Mouse (Mus musculus) megakaryocyte progenitor cell, adult 5-6 weeks (primary cell): ENCODE measurements around the gene Esr1. TPM values are rescaled to one million over a fixed set of nuclear protein-coding genes. Genes with fewer than 3 reads are reported as not detected.
A peak's percentile ranks its signal among the peaks of the same experiment; 100 is the strongest.

ENCODE experiments used
- ATAC-seq: replicated peaks from 2 replicates; pipeline ENCODE4 v1.8.0; 2016; ENCODE audit warnings: mild to moderate bottlenecking, moderate TSS enrichment, inconsistent platforms; ENCODE audit not compliant: poor library complexity
- total RNA-seq, 2 experiments: library from RNA; stranded (forward) in 1 of 2; stranded (reverse) in 1 of 2; fragments of 157-497, 149-512 nt in 1 of 2; fragments of 200-1000 nt in 1 of 2; gene quantifications; 2 replicates each; pipeline versions ENCODE4 v1.2.3 to v1.2.4; 2015 to 2017

Gene Esr1
- total RNA-seq, 2 experiments from 2014 or later = 9.5 to 16.2 TPM

GRCm38 (mm10) chr10:4619426-4619825 is 8.0 kb downstream of the Esr1 start:
- peak; percentile 41 for ATAC-seq

DNA sequence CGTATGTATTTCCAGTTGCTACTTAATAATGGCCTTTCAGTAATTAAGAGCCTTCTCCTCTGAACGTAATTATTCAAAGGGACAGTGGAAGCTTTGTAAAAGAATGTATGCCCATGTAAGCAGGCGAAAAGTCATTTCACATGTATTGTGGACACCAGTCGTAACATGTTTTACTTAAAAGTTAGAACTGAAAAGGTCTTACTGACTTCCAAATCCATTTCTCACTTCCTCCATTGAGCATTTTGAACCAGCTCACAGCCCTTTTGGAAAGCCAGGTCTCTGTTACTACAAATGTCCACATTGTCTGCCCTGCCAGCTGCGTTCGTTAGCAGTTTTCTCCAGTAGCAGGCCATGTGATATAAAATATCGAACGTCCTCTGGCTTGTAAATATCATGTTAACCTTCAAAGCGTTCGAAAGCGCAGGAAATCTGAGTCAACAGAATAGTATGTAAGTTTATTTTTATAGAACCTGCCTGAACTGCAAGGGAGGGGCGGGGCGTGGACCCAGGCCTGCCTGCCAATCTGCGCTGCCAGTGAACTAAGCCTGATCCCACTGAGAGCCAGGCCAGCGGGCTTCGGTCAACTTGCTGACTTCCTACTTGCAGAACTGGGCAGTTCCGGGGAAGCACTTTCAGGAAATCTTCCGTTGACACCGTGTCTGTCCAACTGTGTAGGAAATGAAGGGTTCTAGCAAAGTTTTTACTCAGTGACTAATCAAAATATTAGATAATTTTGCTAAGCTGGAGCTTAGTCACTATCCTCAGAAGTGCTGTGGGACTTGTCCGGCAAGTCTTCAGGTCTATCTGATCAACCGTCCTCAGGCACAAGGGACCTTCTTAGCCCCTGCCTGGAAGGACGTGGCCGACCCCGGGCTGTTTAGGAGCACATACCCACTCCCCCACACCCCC is 9.5 kb downstream of the Esr1 start:
- ATAC-seq = peak; percentile 72

DNA sequence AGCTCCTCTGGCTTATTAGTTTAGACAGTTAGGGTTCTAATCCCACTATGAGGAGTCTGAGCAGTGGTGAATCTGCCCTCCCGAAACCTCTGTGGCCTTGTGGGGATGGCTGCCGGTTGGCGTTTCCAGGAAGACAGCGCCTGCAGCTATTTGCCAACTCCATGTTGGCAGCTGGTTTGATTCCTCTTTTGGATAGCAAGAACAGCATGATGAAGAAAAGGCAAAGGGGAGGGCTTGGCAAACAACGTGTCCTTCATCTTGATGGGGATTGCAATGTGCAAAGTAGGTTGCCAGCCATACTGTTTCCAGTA is 10.1 kb downstream of the Esr1 start:
- peak; percentile 20; the same call in 1 of the 2 replicates for ATAC-seq

DNA sequence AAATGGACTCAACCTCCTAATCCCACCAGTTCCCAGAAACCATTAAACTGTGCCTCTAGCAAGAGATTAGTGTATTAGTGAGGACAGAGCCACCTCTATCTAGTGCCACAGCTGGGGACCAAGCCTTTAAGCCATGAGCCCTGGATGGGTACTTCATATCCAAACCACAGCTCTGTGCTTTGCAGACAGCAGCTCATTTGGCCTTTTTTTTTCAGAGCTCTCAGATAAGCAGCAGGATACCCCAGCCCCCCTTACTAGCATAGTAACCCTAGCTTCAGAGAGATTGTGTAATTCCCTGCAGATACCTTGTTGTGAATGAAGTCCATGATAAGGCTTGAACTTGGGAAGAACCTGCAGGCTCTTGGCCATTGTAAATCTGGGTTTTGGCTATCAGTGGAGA is 11.9 kb downstream of the Esr1 start:
- peak; percentile 28; the same call in 1 of the 2 replicates for ATAC-seq

GRCm38 (mm10) chr10:4624581-4624980 is 13.2 kb downstream of the Esr1 start:
- ATAC-seq = no peak

DNA sequence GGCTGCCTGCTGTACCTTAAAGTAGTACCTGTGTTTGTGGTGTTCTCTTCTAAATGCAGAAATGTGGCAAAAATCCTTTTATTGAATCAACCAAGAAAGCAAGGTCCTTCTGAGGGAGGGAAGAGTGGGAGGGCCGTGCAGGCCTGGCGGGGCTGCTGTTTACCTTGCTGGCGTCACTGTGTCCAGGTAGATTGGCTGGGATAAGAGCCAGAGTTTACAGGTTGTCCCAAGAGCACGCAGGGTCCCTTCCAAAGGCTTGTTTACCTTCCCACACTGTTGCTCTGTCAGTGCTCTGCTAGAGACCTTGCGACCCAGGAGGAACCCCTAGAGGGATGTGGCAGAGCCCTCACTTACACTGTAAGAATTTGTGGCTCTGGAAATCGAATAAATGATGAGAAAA is 13.9 kb downstream of the Esr1 start:
- no peak for ATAC-seq

DNA sequence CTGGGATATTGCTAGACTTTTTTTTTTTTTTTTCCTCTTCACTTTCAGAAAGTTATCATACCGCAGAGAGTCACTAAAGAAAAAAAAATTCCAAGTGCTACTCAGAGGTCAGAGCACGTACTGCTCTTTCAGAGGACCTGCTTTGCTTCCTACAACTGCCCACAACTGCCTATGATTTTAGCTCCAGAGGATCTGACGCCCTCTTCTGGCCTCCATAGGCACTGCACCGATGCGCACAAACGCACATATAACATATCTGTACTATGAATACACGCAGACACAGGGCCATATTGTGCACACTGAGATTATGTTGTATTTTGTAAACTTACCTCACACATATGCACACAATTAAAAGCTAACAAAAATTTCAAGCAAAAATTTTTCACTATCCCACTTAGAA is 15.0 kb downstream of the Esr1 start:
- ATAC-seq = peak; percentile 45

- ATAC-seq = no peak
Observed at GRCm38 (mm10) chr10:4626996-4627395, 15.6 kb downstream of the Esr1 start.

GRCm38 (mm10) chr10:4627415-4627814 is 16.0 kb downstream of the Esr1 start:
- peak; percentile 70 for ATAC-seq

DNA sequence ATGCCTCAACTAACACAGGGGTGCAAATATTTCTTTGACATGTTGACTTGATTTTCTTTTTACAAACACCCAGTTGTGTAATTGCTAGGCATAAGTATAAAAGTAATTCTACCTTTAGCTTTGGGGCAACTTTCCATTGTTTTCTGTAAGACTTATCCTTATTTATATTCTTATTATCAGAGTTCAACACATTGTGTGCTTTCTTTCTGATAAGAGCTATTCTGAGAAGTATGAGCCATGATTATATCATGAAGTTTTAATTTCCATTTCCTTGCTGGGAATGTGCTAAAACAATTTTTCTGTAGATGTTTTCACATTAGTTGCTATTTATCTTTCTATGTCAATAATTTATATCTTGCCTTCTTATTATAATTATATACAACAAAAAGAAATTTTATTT is 17.9 kb downstream of the Esr1 start:
- ATAC-seq = no peak

DNA sequence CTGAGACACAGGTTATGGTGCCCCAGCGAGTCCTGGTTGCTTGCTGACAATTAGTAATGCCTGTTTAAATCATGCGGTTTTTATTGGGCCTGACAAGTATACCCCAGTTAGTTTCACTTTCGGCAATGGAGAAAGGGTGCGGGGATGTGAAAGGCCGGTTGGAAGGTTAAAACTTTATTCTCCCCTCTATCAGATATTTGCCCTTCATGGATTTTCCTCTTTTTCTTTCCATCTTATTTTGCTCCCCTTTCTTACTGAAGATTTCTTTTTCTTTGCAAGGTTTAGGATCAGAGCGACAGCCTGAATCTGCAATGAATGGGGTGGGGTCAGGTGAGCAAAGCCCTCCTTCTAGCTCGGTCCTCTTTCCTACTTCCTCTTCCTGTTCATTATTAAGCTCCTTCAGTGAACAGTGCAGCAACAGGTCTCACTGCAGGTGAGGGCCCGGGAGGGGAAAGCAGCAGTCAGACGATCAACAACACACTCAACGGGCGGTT is 20.9 kb downstream of the Esr1 start:
- peak; percentile 61 for ATAC-seq

GRCm38 (mm10) chr10:4633287-4634030 is 22.1 kb downstream of the Esr1 start:
- ATAC-seq = peak; percentile 48

GRCm38 (mm10) chr10:4635740-4636139 is 24.3 kb downstream of the Esr1 start:
- no peak for ATAC-seq

- no peak for ATAC-seq
Observed at GRCm38 (mm10) chr10:4646074-4646473, 34.7 kb downstream of the Esr1 start.

DNA sequence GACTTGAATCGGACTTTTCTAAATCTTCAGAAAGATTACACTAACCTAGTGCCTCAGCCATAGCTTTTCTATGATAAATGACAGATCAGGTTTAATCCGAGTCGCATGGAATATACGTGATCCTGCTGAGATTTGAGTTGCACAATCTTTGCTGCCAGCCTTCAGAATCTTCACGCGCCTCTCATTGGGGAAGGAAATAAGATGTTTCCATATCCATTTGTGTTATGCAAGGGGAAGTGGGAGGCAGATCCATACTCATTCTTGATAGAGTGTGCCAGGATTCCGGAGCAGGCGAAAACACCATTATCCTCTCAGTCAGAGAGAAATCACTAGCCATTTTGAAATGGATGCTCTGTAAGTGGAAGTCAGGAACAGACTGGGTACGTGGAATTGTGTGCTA is 35.5 kb downstream of the Esr1 start:
- ATAC-seq = peak; percentile 76

DNA sequence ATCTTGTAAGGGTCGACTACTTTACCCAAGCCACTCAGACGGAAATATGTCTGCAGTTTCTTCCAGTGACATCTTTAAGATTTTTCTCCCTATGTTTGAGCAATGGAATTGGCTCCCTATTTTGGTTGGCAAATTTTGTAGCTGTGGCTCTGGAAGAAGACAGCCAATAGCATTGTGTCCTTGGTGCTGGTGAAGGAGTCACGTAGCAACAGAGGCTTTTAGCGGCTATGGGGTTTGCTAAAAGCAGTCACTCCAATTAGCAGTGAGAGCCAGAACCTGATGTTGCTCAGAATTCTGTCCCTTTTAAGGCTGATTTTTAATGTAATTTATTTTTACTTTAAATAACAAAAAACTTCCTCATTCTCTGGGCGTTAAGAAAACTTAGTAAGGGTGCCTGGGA is 54.0 kb downstream of the Esr1 start:
- no peak for ATAC-seq

GRCm38 (mm10) chr10:4667006-4667405 is 55.6 kb downstream of the Esr1 start:
- ATAC-seq = no peak

DNA sequence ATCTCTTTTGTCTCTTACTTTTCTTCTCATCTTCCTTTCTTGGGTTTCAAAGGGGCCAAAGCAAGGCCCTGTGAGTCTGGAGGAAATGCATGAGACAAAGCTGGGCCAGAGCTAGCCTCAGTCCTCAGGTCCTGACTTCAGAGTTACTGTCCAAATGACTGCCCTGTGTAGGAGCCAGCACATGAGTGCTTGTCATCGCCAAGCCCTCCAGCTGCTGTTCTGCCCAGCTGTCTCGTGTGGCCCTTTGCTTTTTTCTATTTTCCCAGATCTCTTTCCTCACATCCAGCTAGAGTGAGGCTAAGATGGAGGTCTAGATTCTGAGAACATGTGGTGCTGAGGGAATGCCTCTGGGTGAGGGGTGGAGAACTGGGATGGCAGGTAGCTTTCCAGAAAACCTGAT is 58.7 kb downstream of the Esr1 start:
- ATAC-seq = no peak

DNA sequence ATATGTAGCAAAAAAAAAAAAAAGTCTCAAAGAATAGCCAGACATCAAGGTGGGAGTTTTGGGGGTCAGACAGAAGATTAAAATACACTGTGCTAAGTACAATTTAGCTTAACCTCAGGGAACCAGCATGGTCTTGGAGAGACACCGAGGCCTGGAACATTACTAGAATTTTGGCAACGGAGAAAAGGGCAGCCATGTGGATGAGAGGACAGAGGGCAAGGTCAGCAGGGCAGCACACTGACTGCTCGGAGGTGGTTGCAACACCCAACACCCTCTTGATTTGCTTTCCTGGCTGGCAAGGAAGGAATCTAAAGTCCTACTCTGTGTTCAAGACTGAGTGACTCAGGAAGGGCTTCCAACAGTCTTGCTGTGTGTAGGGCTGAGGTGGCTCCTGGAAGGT is 60.5 kb downstream of the Esr1 start:
- ATAC-seq = no peak

DNA sequence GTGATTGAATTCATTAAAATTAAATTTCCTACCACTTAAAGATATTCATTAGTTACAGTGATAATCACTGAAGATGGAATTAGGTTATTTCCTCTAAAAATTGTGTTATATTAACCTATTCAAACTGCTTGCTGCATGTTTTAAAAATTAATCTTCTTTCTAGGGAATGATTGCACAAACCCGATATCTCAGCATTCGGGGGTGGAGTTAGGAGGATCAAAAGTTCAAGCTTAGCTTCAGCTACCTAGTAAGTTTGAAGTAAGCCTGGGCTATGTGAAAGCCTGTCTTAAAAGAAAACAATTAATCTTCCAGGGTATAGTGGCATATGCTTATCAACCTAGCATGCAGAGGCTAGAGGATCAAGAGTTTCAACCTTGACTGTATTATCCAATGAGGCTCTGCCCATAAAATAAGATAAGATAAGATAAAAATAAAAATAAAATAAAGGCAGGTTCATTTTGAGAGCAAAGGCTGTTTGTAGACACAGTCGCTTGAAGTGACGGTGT is 62.0 kb downstream of the Esr1 start:
- ATAC-seq = no peak

GRCm38 (mm10) chr10:4674983-4675592 is 63.7 kb downstream of the Esr1 start:
- ATAC-seq = peak; percentile 99
